Mouse (Mus musculus) embryonic stem cell, embryonic (primary cell): ENCODE results near the gene Rbpms2.

Experiments
- CTCF ChIA-PET, 4 experiments: fragments of 300-600 bp in 2 of 4; fragments of 350-600 bp in 2 of 4; sonication (Branson Sonifier 250); formaldehyde crosslinking; loops; one replicate each; lab custom pipeline; 2022; ENCODE audit warnings: inconsistent platforms in 2 of 4; lab: Charles Lee
- POLR2A ChIA-PET, 4 experiments: fragments of 300-600 bp in 2 of 4; fragments of 350-600 bp in 2 of 4; sonication (Branson Sonifier 250); formaldehyde crosslinking; loops; one replicate each; lab custom pipeline; 2022; ENCODE audit warnings: antibody characterized with exemption in 4 of 4, inconsistent platforms in 1 of 4; lab: Charles Lee

Gene Rbpms2

DNA sequence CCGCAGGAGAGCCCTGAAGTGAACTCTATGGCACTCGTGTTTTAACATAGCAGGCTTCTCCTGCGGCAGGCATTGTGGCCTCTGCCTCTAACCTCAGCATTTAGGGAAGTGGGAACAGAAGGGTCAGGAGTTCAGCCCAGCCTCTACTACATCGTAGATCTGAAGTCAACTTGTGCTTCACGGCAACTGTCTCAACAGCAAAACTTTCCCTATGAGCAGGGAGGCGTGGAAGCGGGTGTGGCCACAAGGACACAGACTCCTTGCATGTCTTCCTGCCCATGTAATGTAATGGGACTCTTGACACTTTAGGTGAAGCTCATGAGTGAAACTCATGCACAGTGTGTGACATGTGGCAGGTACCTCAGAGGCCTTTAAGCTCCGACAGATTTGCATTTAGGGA, 26.1 kb downstream of the Rbpms2 start:
- ChIA-PET POLR2A (interaction anchor here in 2 of 4 experiments (1.0 to 25.8 kb wide), 6 partner anchors 7 to 62 kb away, joined by 3 to 590 read pairs (median 64); partner anchors contain the start of gene Rbpms2 (in 1 of the 2)), CTCF (interaction anchor here in 1 of 4 experiments (1.2 to 2.8 kb wide), 2 partner anchors 9 to 50 kb away, joined by 3 to 19 read pairs; no protein-coding TSS in a partner anchor)

DNA sequence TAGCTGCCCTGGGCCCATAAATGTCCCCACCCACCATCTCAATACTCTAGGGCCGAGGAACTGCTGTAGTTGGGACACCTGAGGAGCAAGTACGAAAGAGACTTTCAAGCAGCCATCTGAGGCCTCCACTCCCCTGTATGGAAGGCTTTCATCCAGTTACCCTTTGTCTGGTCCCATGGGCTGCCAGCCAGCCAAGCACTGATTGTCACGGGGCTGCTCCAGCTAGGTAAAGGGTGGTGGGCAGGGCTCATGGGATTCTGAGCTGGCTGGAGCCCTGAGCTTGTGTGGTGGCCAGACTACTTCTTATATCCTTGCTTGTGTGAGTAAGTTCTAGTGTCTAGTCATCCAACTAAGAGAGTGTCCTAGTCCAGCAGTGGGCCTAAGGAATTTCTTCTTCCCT, 27.8 kb downstream of the Rbpms2 start:
- ChIA-PET POLR2A (interaction anchor here in 3 of 4 experiments (0.5 to 25.8 kb wide), 13 partner anchors 8 to 416 kb away, joined by 3 to 590 read pairs (median 5); partner anchors contain the start of gene Rbpms2 (in 1 of the 3)), CTCF (interaction anchor here in 2 of 4 experiments (1.1 to 2.8 kb wide), 4 partner anchors 52 to 58 kb away, joined by 3 to 19 read pairs (median 7); no protein-coding TSS in a partner anchor)

DNA sequence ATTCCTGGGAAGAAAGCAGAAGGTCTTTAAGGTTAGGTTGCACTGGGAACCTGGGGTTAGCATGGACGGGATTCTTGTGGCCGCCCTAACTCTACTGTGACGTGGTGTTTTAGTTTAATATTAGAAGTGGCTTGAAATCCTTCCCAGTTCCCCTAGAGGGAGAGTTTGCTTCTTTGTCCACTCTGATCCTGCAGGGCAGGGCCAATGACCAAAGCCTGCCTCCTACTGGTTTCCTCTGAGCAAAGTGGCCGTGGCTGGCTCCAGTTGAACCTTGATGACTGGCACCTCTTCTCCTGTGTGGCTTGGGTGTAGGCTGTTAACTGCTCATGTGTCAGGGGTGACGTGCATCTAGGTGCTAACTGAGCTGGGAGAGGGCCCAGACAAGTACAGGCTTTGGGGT, 31.6 kb downstream of the Rbpms2 start:
- CTCF ChIA-PET: interaction anchor here (0.6 to 9.3 kb wide), 13 partner anchors 16 to 198 kb away, joined by 3 to 268 read pairs (median 5); partner anchors contain the start of gene Plekho2 (in 1 of the 4)
- POLR2A ChIA-PET: interaction anchor here in 3 of 4 experiments (0.7 to 25.8 kb wide), 27 partner anchors 9 to 116 kb away, joined by 3 to 590 read pairs (median 6); partner anchors contain the start of genes Pif1 (in 1 of the 3) and Rbpms2 (in 1 of the 3)

DNA sequence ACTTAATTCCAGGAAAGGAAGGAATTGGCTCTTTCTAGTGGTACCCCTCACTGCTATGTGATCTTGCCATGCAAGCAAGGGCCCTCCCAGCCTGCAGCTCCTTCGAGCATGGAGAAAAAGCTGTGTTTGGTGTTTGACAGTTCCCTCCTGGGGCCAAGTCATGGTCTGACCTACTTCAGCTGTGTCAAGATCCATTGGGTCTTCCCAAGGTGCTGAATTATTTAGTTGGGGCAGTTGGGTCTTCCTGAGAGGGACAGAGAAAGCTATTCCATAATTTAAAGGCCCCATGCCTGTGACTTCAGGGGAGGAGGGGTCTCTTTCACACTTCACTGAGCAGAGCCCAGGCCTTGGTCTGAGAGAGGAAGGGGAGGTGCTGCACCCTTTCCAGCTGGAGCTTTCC, 32.0 kb downstream of the Rbpms2 start:
- ChIA-PET CTCF (interaction anchor here (0.6 to 9.3 kb wide), 14 partner anchors 17 to 198 kb away, joined by 3 to 268 read pairs (median 4); partner anchors contain the start of gene Plekho2 (in 1 of the 4)), POLR2A (interaction anchor here in 3 of 4 experiments (0.6 to 25.8 kb wide), 28 partner anchors 10 to 116 kb away, joined by 3 to 590 read pairs (median 5); partner anchors contain the start of genes Pif1 (in 2 of the 3) and Rbpms2 (in 1 of the 3))

DNA sequence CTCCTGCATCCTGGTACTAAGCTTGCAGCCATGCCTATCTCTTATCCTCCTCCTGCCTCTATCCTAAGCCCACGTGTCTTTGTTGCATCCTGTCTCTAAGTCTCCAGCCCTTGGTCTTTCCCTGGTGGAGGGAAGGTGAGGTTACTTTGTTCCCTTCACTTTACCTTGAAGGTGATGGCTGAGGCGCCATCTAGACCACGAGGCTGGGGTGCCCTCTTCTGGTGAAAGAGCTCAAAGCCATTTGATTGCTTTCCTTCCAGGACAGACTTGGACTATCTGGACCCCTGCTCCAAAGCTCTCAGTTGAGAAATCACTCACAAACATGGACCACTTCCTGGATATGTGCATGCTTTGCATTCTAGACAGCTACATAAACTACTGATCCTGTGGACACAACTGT, 34.7 kb downstream of the Rbpms2 start:
- ChIA-PET CTCF (interaction anchor here (0.5 to 9.3 kb wide), 70 partner anchors 8 to 496 kb away, joined by 3 to 268 read pairs (median 5); partner anchors contain the start of genes Plekho2 (in 2 of the 4), Mtfmt (in 1 of the 4) and Zfp609 (in 1 of the 4)), POLR2A (interaction anchor here (0.5 to 25.8 kb wide), 51 partner anchors 9 to 1112 kb away, joined by 3 to 590 read pairs (median 6); partner anchors contain the start of genes Mtfmt (in 1 of the 4), Pif1 (in 1 of the 4), Plekho2 (in 1 of the 4) and Rbpms2 (in 1 of the 4))

DNA sequence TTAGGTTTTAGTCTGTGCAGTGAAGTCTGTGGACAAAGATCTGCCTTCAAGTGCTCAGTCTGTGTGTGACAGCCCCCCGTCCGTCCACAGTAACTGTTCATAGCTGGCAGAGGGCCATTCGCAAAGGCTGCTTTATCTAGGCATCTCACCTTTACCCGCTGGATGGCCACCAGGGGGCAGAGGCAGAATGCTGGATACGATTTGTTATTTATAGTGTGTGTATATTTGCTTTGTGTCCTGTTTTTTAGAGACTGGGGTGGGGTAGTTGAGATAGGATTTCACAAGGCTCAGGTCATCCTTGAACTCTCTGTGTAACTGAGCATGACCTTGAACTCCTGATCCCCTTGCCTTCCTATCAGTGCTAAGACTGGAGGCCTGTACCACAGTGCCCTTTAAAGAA, 36.6 kb downstream of the Rbpms2 start:
- CTCF ChIA-PET: interaction anchor here (0.6 to 9.3 kb wide), 24 partner anchors 8 to 111 kb away, joined by 3 to 268 read pairs (median 4); partner anchors contain the start of gene Plekho2 (in 1 of the 4)
- POLR2A ChIA-PET: interaction anchor here (0.5 to 25.8 kb wide), 22 partner anchors 10 to 316 kb away, joined by 3 to 590 read pairs (median 6); partner anchors contain the start of genes Pif1 (in 1 of the 4) and Rbpms2 (in 1 of the 4)

DNA sequence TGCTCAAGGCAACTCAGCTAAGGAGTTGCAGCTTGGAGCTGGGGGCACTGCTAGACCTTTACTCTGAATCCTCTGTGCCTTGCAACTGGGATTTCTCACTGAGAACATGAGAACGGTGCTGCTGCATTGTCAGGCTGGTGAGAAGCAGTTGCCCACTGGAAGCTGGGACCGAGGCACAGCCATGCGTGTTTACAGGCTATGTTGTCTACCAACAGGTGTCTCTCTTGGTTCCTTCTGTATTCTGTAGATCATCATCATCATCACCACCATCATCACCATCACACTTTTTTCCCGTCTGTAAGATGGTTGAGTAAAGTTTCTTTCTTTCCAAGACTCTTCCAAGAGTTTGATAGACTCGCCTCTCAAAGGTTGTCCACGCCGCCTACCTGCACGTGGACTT, 38.3 kb downstream of the Rbpms2 start, which contains the start of gene Oaz2:
Gene Oaz2, plus strand, starts transcription at position 301 of the 400 bp plus-strand sequence.
- ChIA-PET POLR2A (interaction anchor here in 3 of 4 experiments (0.8 to 25.8 kb wide), 12 partner anchors 8 to 80 kb away, joined by 3 to 590 read pairs (median 5); partner anchors contain the start of genes Pif1 (in 1 of the 3) and Rbpms2 (in 1 of the 3)), CTCF (interaction anchor here in 3 of 4 experiments (0.6 to 9.3 kb wide), 8 partner anchors 12 to 69 kb away, joined by 3 to 195 read pairs (median 4); no protein-coding TSS in a partner anchor)

DNA sequence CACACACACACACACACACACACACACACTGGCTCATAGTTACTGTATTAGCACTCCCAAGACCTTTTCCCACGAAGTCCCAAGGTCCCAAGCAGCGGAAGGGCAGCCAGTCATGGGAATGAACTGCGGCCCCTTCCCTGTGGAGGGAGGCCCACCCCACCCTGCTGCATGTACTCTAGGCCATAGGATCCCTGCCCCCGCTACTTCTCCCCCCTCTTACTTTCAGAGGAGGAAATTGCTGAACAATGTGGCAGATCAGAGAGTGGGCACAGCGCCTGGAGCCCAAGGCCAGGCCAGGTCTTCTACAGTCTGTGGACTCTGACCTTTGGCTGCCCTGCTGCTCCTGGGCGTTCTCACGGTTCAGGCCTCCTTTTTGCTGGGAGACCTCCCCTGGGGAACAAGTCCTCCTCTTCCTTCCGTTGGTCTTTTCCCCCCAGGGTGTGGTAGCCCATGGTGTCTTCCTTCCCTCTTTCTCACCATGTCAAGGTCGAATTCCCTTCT, 42.0 kb downstream of the Rbpms2 start:
- ChIA-PET CTCF (interaction anchor here in 2 of 4 experiments (0.7 to 1.0 kb wide), 3 partner anchors 20 to 71 kb away, joined by 3 read pairs; no protein-coding TSS in a partner anchor), POLR2A (interaction anchor here in 2 of 4 experiments (0.7 to 1.1 kb wide), 3 partner anchors 8 to 11 kb away, joined by 3 to 5 read pairs (median 4); no protein-coding TSS in a partner anchor)

DNA sequence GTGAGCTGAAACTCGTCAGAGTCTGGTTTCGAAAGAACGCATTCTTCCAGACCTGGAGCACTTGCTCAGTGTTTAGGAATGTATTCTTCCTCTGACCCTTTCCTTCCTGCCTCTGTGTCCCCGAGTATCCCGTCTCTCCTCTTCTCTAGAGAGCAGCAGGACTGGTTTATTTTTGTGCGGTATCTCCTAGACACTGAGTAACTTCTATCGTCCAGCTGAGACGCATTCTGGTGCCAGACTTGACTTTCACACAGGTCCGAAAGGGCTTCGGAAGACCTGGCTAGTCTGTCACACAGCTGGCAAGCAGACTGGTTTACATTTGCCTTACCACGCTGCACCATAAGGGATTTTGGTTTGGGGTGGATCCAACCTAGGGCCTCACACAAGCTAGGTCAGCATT, 43.5 kb downstream of the Rbpms2 start:
- ChIA-PET POLR2A (interaction anchor here in 3 of 4 experiments (0.9 to 2.5 kb wide), 17 partner anchors 9 to 80 kb away, joined by 3 to 10 read pairs (median 4); no protein-coding TSS in a partner anchor), CTCF (interaction anchor here in 3 of 4 experiments (0.6 to 3.1 kb wide), 9 partner anchors 8 to 243 kb away, joined by 3 to 23 read pairs (median 3); no protein-coding TSS in a partner anchor)

DNA sequence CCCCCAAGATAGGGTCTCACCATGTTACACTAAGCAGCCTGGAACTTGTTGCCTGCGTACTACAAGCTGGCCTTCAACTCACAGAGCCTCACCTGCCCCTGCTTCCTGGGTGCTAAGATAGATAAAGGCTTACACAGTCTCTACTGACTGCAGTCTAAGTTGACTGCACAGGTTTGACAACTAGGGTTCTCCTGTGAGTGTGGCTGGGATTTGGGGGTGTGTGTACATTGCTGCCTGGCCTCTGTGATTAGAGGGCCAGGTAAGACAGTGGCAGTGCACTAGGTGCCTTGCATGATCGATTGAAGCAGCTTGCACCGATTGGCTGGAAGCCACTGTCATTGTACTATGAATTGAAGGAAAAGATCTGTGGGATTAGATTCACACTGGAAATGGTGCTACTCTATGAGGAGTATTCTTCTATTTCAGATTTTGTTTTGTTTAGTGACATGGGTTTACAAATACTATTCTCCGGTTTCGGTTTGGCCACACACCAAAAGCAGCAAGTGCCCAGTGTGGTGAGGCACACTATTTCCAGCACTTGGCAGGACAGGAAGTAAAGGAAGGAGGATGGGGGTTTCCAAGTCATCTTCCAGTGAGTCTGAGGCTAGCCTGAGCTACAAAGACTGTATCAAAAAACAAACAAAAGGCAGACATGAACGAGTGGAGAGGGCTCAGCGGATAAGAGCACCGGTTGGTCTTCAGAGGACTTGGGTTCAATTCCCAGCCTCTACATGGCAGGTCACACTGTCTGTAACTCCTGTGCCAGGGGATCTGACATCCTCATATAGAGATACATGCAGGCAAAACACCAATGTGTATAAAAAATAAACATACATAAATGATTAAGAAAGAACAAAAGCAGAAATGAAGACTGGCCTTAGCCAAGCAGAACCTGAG, 46.3 kb downstream of the Rbpms2 start:
- CTCF ChIA-PET: interaction anchor here (0.5 to 3.1 kb wide), 16 partner anchors 7 to 565 kb away, joined by 3 to 23 read pairs (median 4); no protein-coding TSS in a partner anchor
- POLR2A ChIA-PET: interaction anchor here (0.5 to 5.9 kb wide), 53 partner anchors 8 to 482 kb away, joined by 3 to 43 read pairs (median 4); partner anchors contain the start of genes Oaz2 (in 2 of the 4), Dapk2 (in 1 of the 4), Mtfmt (in 1 of the 4) and Pif1 (in 1 of the 4)

DNA sequence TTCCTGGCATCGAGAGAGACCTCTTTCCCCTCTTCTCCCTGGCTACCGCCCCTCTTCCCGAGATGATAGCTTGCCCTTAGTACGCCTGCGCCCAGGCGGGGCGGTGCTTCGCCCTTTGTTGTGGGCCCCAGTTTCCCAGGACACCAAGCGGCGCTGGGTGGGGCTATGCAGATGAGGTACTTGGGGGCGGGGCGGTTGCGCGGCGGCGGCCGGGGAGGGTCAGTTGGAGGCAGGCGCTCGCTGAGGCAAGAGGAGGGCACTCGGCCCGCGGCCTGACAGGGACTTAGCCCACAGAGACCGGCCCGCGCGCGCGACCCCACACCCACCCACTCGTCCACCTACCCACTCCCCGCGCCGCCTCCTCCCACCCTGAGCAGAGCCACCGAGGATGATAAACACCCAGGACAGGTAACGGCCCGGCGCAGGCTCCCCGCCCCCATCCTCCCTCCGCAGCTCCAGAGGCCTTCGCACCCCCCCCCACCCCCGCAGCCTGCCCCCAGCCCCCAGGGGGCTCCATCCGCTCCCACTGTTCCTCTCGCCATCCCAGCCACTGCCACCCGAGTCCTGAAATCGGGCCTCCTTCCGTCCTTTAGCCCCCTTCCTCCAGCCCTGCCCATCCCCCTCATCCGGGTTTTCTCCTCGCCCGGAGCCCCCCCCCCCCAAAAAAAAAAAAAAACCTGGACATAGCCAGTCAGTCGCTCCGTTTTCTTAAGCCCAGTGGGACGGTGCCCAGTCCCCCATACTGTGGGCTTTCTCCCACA, 47.1 kb downstream of the Rbpms2 start:
- ChIA-PET CTCF (interaction anchor here (0.5 to 1.8 kb wide), 13 partner anchors 11 to 279 kb away, joined by 3 to 15 read pairs (median 3); no protein-coding TSS in a partner anchor), POLR2A (interaction anchor here (0.5 to 5.9 kb wide), 54 partner anchors 9 to 482 kb away, joined by 3 to 43 read pairs (median 4); partner anchors contain the start of genes Oaz2 (in 2 of the 4), Dapk2 (in 1 of the 4), Mtfmt (in 1 of the 4) and Pif1 (in 1 of the 4))

DNA sequence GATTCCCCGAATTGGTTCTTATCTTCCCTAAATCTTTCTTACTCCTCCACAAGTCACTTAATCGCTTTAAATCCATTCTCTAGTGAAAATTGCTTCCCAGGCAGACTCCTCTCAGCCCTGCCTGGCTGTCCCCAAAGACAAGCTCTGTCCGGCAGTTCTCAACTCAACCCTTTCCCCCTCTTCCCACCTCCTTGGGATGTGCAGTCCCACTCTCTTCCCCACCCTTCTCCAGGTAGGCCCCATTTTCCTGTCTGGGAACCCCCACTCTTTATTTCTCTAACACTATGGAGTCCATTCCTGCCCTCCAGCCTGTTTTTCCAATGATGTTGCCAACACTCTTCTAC, 47.6 kb downstream of the Rbpms2 start:
- POLR2A ChIA-PET: interaction anchor here in 3 of 4 experiments (0.6 to 5.9 kb wide), 20 partner anchors 9 to 158 kb away, joined by 3 to 43 read pairs (median 8); partner anchors contain the start of genes Pif1 (in 1 of the 3) and Plekho2 (in 1 of the 3)

DNA sequence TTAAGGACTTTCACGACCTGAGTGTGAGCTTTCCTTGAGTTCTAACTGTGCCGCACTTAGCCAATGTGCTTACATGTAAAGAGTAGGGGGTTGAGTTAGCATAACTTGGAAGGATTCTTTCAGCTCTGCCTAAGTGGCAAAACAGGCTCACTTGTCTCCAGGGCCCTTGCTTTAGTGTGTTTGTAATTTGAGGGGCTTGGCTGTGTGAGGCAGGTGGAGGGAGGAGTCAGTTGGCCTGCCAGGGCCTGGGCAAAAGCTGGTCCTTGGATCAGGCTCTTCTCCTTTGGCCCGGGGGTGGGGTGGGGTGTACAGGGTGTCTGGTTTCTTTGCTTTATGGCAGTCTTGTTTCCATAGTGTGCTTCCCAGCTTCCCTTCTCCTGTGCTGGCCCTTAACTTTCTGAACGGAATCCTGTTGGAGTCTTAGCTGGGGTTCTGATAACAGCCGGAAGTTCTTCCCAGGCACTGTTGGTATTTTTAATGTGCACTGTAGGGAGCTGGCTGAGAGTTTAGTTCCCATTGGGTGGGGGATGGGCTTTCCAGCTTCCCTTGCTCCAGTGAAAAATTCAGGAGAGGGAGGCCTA, 49.8 kb downstream of the Rbpms2 start:
- ChIA-PET CTCF (interaction anchor here (0.5 to 3.7 kb wide), 11 partner anchors 12 to 157 kb away, joined by 3 to 13 read pairs (median 4); partner anchors contain the start of gene Oaz2 (in 1 of the 4)), POLR2A (interaction anchor here (0.7 to 5.9 kb wide), 29 partner anchors 8 to 97 kb away, joined by 3 to 43 read pairs (median 4); no protein-coding TSS in a partner anchor)

More for the DNA sequence above, 47.6 kb downstream of the Rbpms2 start:
- CTCF ChIA-PET: interaction anchor here in 1 of 4 experiments (1.4 kb wide), 1 partner anchor 79 kb away, joined by 15 read pairs; no protein-coding TSS in a partner anchor

DNA sequence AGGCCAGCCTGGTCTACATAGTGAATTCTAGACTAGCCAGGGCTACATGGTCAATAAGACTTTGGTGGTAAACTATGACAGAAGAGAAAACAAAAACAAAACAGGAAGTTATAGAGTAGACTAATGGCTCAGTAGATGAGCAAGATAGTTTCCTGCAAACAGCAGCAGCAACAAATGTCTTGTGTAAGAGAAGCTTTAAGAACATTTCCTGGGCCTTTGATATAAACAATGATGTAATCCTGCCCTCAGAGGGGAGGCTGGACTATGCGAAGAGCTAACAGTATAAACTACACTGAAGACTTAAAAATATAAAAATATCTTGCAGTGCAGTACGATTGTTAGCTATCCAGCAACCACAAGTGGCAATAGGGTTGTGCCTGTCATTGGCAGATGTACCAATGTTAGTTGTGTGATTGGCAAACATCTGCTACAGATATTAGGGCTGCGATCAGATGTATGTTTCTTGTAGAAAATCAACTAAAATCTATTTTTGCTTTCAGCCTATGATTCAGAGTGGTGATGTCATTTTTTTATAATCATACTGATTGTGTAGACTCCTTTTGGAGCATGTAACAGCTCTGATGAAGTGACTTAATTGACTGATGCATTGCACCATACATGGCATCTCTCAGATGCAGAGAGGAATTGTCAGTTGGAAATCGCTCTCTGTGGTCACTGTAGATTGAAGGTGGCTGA, 51.6 kb downstream of the Rbpms2 start:
- ChIA-PET CTCF (interaction anchor here in 3 of 4 experiments (0.8 to 3.7 kb wide), 5 partner anchors 12 to 80 kb away, joined by 5 to 17 read pairs (median 11); no protein-coding TSS in a partner anchor), POLR2A (interaction anchor here in 2 of 4 experiments (0.6 to 3.1 kb wide), 13 partner anchors 10 to 126 kb away, joined by 3 to 12 read pairs (median 4); partner anchors contain the start of genes Oaz2 (in 2 of the 2) and Plekho2 (in 1 of the 2))

DNA sequence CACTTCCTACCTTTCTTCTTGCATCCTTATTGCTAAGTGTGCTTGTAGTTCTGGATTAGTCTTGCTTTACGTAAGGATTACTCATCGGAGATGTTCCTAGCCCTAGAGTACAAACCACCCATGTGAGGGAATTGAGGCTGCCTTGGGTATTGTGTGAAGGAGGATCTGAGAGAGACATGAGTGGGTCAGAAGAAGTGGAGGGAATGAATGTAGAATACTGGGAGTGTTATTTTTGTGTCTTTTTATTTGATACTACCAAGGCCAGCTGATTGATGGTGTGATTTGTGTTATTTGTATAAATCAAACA, 52.1 kb downstream of the Rbpms2 start:
- CTCF ChIA-PET: interaction anchor here in 3 of 4 experiments (0.7 to 3.7 kb wide), 15 partner anchors 11 to 83 kb away, joined by 3 to 17 read pairs (median 6); no protein-coding TSS in a partner anchor
- POLR2A ChIA-PET: interaction anchor here (0.6 to 3.1 kb wide), 19 partner anchors 8 to 146 kb away, joined by 3 to 12 read pairs (median 4); partner anchors contain the start of genes Oaz2 (in 2 of the 4), Pif1 (in 1 of the 4), Plekho2 (in 1 of the 4) and Zfp609 (in 1 of the 4)
